Mouse (Mus musculus): Measurements from ENCODE around the gene BC004004.

GRCm38 (mm10) chr17:29256507-29256906 is 12.1 kb upstream of the BC004004 start:
- TF ChIP-seq CTCF (IDR thresholded peaks at IDR 0.05 in 2 of 3, conservative IDR thresholded peaks at IDR 0.05 in 1 of 3; ENCODE audit: control insufficient read depth in 1 of 3, insufficient read depth in 1 of 3, low read depth in 2 of 3, low read length in 3 of 3, poor library complexity in 1 of 3, severe bottlenecking in 1 of 3) (no peak), ELF1 (IDR thresholded peaks at IDR 0.05; ENCODE audit: low read depth, low read length) (no peak), POLR2AphosphoS2 (IDR thresholded peaks at IDR 0.05; ENCODE audit: low read length) (no peak), E2F4 (IDR thresholded peaks at IDR 0.05; ENCODE audit: borderline replicate concordance, low read depth, low read length) (no peak), TBP (IDR thresholded peaks at IDR 0.05; ENCODE audit: low read depth, low read length) (no peak), POLR2A (IDR thresholded peaks at IDR 0.05; ENCODE audit: control insufficient read depth in 1 of 2, insufficient read depth in 1 of 2, low read depth in 1 of 2, low read length in 2 of 2, poor library complexity in 1 of 2) (no peak), EP300 (IDR thresholded peaks at IDR 0.05; ENCODE audit: low read depth in 1 of 2, low read length in 2 of 2) (no peak), GATA1 (IDR thresholded peaks at IDR 0.05; ENCODE audit: low read depth, low read length) (no peak), NELFE (IDR thresholded peaks at IDR 0.05; ENCODE audit: low read depth, low read length) (no peak), UBTF (IDR thresholded peaks at IDR 0.05; ENCODE audit: borderline replicate concordance, insufficient read depth, low read depth, low read length) (no peak)

All from MEL (cell line).